Mouse (Mus musculus) midbrain, postnatal 0 days (tissue): Measurements from ENCODE around the gene Six1. TPM values are rescaled to one million over a fixed set of nuclear protein-coding genes. Genes with fewer than 3 reads are reported as not detected.

Experiments
- ATAC-seq: fragments of 200-750 bp; cut with Nextera tagmentation; 2 replicates; pipeline ENCODE4 v1.8.0; 2017; ENCODE audit warnings: moderate number of reproducible peaks, mild to moderate bottlenecking, moderate TSS enrichment, moderate library complexity; ENCODE audit not compliant: low FRiP score
- DNase-seq: peaks from one replicate; pipeline ENCODE4 v3.0.0-alpha.2; 2015; ENCODE audit warnings: low spot score
- H3K27ac ChIP-seq: fragments of 300-500 bp; sonication (generic); 2 replicates; pipeline ENCODE4 v1.5.1; 2014; ENCODE audit warnings: low read depth, mild to moderate bottlenecking, low read length, mixed read lengths
- H3K27me3 ChIP-seq: fragments of 300-500 bp; sonication (generic); 2 replicates; pipeline ENCODE4 v1.6.1; 2014; ENCODE audit warnings: low read length, control low read depth, mixed read lengths; ENCODE audit not compliant: insufficient read depth
- H3K36me3 ChIP-seq: fragments of 300-500 bp; sonication (generic); 2 replicates; pipeline ENCODE4 v1.6.1; 2014; ENCODE audit warnings: low read length, control low read depth, mixed read lengths; ENCODE audit not compliant: insufficient read depth
- H3K4me1 ChIP-seq: fragments of 300-500 bp; sonication (generic); 2 replicates; pipeline ENCODE4 v1.6.1; 2014; ENCODE audit warnings: mild to moderate bottlenecking, control low read depth, antibody characterized with exemption, low read length, mixed read lengths; ENCODE audit not compliant: insufficient read depth
- H3K4me2 ChIP-seq: fragments of 300-500 bp; sonication (generic); 2 replicates; pipeline ENCODE4 v1.6.1; 2014; ENCODE audit warnings: low read depth, mild to moderate bottlenecking, low read length, mixed read lengths; ENCODE audit not compliant: poor library complexity, severe bottlenecking
- H3K4me3 ChIP-seq: fragments of 300-500 bp; sonication (generic); 2 replicates; pipeline ENCODE4 v1.5.1; 2014; ENCODE audit warnings: low read depth, mild to moderate bottlenecking, low read length, moderate library complexity
- H3K9ac ChIP-seq: fragments of 300-500 bp; sonication (generic); replicated peaks from 2 replicates; pipeline ENCODE4 v1.6.1; 2014; ENCODE audit warnings: mild to moderate bottlenecking, low read length, moderate library complexity, mixed read lengths; ENCODE audit not compliant: poor library complexity, severe bottlenecking
- H3K9me3 ChIP-seq: fragments of 300-500 bp; sonication (generic); 2 replicates; pipeline ENCODE4 v1.6.1; 2016; ENCODE audit warnings: low read length, control low read depth
- CTCF ChIP-seq: IDR thresholded peaks from 2 replicates; pipeline ENCODE4 v1.5.1; 2016; ENCODE audit warnings: antibody characterized with exemption, mild to moderate bottlenecking
- WGBS: fragments of 180-500 bp; shearing (Covaris S2); extraction: QIAGEN DNeasy Blood & Tissue Kit; methylation state at CpG from one replicate; pipeline ENCODE4 v1.1.7; 2014; 5-methylcytosine and 5-hydroxymethylcytosine counted together
- polyA plus RNA-seq: library from polyadenylated mRNA; unstranded; fragments of >200 nt; fragmentation: Nextera tagmentation; extraction: Ambion mirVana; gene quantifications from 2 replicates; pipeline ENCODE4 v1.2.1, GENCODE M21; 2015
- total RNA-seq: library from RNA; depleted of rRNA; stranded (reverse); fragments of >200 nt; gene quantifications from 2 replicates; pipeline ENCODE4 v1.2.3, GENCODE M21; 2014

Gene Six1
- total and polyA plus RNA-seq, 2 experiments from 2014 or later, result 0.44 to 0.68 TPM

GRCm38 (mm10) chr12:73038992-73039938, 14.4 kb downstream of the Six1 start:
- Histone ChIP-seq H3K4me1 (no peaks in the 10 kb centered on the region), H3K27ac (no peak overlapping the region), H3K9me3 (no peaks in the 10 kb centered on the region), H3K4me3 (no peak overlapping the region), H3K36me3 (no peaks in the 10 kb centered on the region), H3K27me3 (peaks cover 75% of the 10 kb centered on the region), H3K9ac (no peak overlapping the region), H3K4me2 (no peak overlapping the region)
- no peak for TF ChIP-seq CTCF
- no peak for ATAC-seq
- no peak for DNase-seq
- 3% methylated on average over 41 of the region's 41 CpGs for WGBS

DNA sequence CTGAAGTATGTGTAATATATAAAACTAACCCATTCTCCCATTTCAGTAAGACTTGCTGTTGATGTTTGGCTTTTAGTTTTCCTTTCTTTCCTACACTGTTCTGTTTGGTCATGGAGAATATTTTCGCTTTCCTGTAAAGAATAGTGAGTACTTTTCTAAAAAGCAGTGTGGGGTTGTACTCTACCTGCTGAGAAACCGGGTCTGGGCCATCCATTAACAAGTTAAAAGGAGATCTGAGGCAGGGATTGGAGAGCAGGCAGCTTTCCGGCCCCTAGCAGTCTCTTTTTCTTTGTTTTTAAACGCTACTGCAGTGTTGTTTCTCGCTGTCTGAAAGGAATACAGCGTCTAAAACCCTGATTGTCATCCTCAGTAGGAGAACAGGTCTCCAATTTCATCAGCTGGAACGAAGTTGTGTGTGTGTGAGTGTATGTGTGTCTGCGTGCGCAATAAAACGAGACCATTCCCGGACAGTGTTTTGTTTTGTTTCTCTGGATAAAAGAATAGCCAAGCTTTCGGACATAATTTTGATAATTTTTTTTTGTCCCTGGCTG, 15.2 kb downstream of the Six1 start:
- no peak overlapping the region for H3K9ac ChIP-seq
- H3K36me3 ChIP-seq, result no peaks in the 10 kb centered on the region
- H3K4me3 ChIP-seq, result no peak overlapping the region
- ATAC-seq (no peak), DNase-seq (no peak)
- no peak overlapping the region for H3K4me2 ChIP-seq
- TF ChIP-seq CTCF, result no peak
- no peak overlapping the region for H3K27ac ChIP-seq
- H3K4me1 ChIP-seq, result no peaks in the 10 kb centered on the region
- peaks cover 75% of the 10 kb centered on the region for H3K27me3 ChIP-seq
- H3K9me3 ChIP-seq, result no peaks in the 10 kb centered on the region
- 3% methylated on average over 12 of the region's 12 CpGs for WGBS

DNA sequence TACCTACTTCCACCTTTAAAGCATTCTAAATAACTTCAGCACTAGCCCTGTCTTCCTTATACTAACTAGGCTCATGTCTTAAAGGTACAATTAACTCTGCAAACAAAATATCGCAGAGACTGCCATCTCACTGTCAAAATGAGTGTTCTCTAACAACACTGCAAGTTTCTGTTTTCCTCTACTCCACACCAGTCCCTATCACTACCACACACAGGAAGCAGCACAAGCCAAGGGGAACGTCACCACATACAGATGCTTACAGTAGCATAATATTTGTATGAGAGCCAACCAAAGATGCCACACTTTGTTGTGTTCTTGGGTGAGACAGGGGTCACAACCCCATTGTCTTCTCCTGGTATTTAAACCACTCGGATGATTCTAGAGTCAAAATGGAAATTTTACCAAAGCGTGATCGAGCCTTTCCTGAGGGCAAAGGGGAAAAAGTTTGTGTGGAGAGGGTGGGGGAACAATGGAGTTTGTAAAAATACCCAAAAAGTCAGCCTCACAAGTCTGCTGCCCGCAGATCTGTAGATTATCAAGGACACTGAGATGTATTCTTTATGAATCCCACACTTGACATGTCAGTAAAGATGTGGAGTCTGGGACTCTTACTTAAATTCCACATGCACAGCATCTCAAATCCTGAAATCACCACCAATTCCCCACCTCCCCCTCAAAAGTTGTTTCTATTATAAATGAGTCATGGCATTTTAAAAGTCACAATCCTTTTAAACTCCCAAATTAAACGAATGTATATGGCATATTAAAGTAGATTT, 16.1 kb downstream of the Six1 start:
- DNase-seq (no peak), ATAC-seq (no peak)

GRCm38 (mm10) chr12:73034901-73035895, 18.5 kb downstream of the Six1 start:
- no peak for DNase-seq
- no peak for TF ChIP-seq CTCF
- no peak overlapping the region for H3K9ac ChIP-seq
- no peak overlapping the region for H3K27ac ChIP-seq
- no peak for ATAC-seq
- no peak overlapping the region for H3K4me3 ChIP-seq
- H3K4me2 ChIP-seq, result no peak overlapping the region
- H3K27me3 ChIP-seq, result peaks cover 80% of the 10 kb centered on the region
- H3K9me3 ChIP-seq, result no peaks in the 10 kb centered on the region
- H3K36me3 ChIP-seq, result no peaks in the 10 kb centered on the region
- WGBS, result 2% methylated on average over 41 of the region's 43 CpGs
- H3K4me1 ChIP-seq, result no peaks in the 10 kb centered on the region

More for the DNA sequence above, 16.1 kb downstream of the Six1 start:
- TF ChIP-seq CTCF, result no peak
- H3K27me3 ChIP-seq, result peaks cover 77% of the 10 kb centered on the region
- 7% methylated on average over 7 of the region's 7 CpGs for WGBS
- no peak overlapping the region for H3K9ac ChIP-seq
- H3K9me3 ChIP-seq, result no peaks in the 10 kb centered on the region
- no peaks in the 10 kb centered on the region for H3K4me1 ChIP-seq
- H3K27ac ChIP-seq, result no peak overlapping the region
- H3K4me2 ChIP-seq, result no peak overlapping the region
- H3K4me3 ChIP-seq, result no peak overlapping the region
- H3K36me3 ChIP-seq, result no peaks in the 10 kb centered on the region

- Histone ChIP-seq H3K27ac (no peak overlapping the region), H3K4me2 (no peak overlapping the region), H3K4me3 (no peak overlapping the region), H3K36me3 (no peaks in the 10 kb centered on the region), H3K27me3 (peaks cover 56% of the 10 kb centered on the region), H3K9me3 (no peaks in the 10 kb centered on the region), H3K4me1 (no peaks in the 10 kb centered on the region), H3K9ac (no peak overlapping the region)
- DNase-seq, result no peak
- ATAC-seq, result no peak
- WGBS, result 73% methylated on average over 3 of the region's 3 CpGs
- no peak for TF ChIP-seq CTCF
Observed at GRCm38 (mm10) chr12:73032665-73033064, 21.0 kb downstream of the Six1 start.
